Mouse (Mus musculus) hematopoietic stem cell, adult 5-6 weeks (primary cell): Measurements from ENCODE around the gene Ccdc93. TPM values are rescaled to one million over a fixed set of nuclear protein-coding genes. Genes with fewer than 3 reads are reported as not detected.

Experiments
- ATAC-seq, 2 experiments: fragments of 125-278 bp in 1 of 2; replicated peaks in 1 of 2; 2 replicates each; pipeline ENCODE4 v1.8.0; 2016 to 2017; ENCODE audit warnings: inconsistent platforms in 2 of 2, mild to moderate bottlenecking in 2 of 2, moderate number of reproducible peaks in 2 of 2, low read depth in 1 of 2, moderate TSS enrichment in 1 of 2; ENCODE audit not compliant: low FRiP score in 2 of 2, poor library complexity in 2 of 2, severe bottlenecking in 2 of 2, insufficient read depth in 1 of 2, low TSS enrichment in 1 of 2
- total RNA-seq: library from RNA; stranded (forward); fragments of 172-1452, 232-1000 nt; gene quantifications from 2 replicates; pipeline ENCODE4 v1.2.3, GENCODE M21; 2017

Ccdc93 gene
- total RNA-seq, 1 experiment from 2014 or later: 18.8 TPM

GRCm38 (mm10) chr1:121435981-121436380 lies 5.1 kb downstream of the Ccdc93 start:
- no peak for ATAC-seq

- ATAC-seq: peak; percentile 68 to 75; a peak in 3 of 4 replicates
Measured at GRCm38 (mm10) chr1:121440535-121441381, 9.9 kb downstream of the Ccdc93 start.

GRCm38 (mm10) chr1:121444147-121444546 lies 13.3 kb downstream of the Ccdc93 start:
- ATAC-seq: no peak

- no peak for ATAC-seq
Measured at GRCm38 (mm10) chr1:121447216-121447615, 16.4 kb downstream of the Ccdc93 start.

- ATAC-seq: no peak
Measured at GRCm38 (mm10) chr1:121448166-121448565, 17.3 kb downstream of the Ccdc93 start.

- no peak for ATAC-seq
Measured at GRCm38 (mm10) chr1:121451009-121451408, 20.2 kb downstream of the Ccdc93 start.

- no peak for ATAC-seq
Measured at GRCm38 (mm10) chr1:121452498-121452897, 21.6 kb downstream of the Ccdc93 start.

GRCm38 (mm10) chr1:121453053-121453452 lies 22.2 kb downstream of the Ccdc93 start:
- ATAC-seq: no peak

- ATAC-seq: no peak
Measured at GRCm38 (mm10) chr1:121454951-121455350, 24.1 kb downstream of the Ccdc93 start.

- no peak for ATAC-seq
Measured at GRCm38 (mm10) chr1:121460077-121460476, 29.2 kb downstream of the Ccdc93 start.

GRCm38 (mm10) chr1:121461895-121462294 lies 31.0 kb downstream of the Ccdc93 start:
- peak; percentile 38 to 67; a peak in 3 of 4 replicates for ATAC-seq

- no peak for ATAC-seq
Measured at GRCm38 (mm10) chr1:121462643-121463042, 31.8 kb downstream of the Ccdc93 start.

- ATAC-seq: no peak
Measured at GRCm38 (mm10) chr1:121463806-121464205, 33.0 kb downstream of the Ccdc93 start.

GRCm38 (mm10) chr1:121466276-121466675 lies 35.4 kb downstream of the Ccdc93 start:
- no peak for ATAC-seq

- ATAC-seq: no peak
Measured at GRCm38 (mm10) chr1:121468271-121468670, 37.4 kb downstream of the Ccdc93 start.

GRCm38 (mm10) chr1:121471503-121471902 lies 40.7 kb downstream of the Ccdc93 start:
- ATAC-seq: no peak

GRCm38 (mm10) chr1:121477716-121478115 lies 46.9 kb downstream of the Ccdc93 start:
- no peak for ATAC-seq

- peak; percentile 86 to 93 for ATAC-seq
Measured at GRCm38 (mm10) chr1:121478284-121478980, 47.6 kb downstream of the Ccdc93 start.
